Mouse (Mus musculus) lung, postnatal 0 days (tissue): ENCODE results near the gene 1700001C19Rik. TPM values are rescaled to one million over a fixed set of nuclear protein-coding genes. Genes with fewer than 3 reads are reported as not detected.

ENCODE experiments used
- ATAC-seq: fragments of 200-750 bp; cut with Nextera tagmentation; 2 replicates; pipeline ENCODE4 v1.8.0; 2017; ENCODE audit warnings: moderate library complexity
- DNase-seq: peaks from one replicate; pipeline ENCODE4 v3.0.0-alpha.2; 2016; ENCODE audit warnings: low spot score
- H3K27ac ChIP-seq: fragments of 300-500 bp; sonication (generic); 2 replicates; pipeline ENCODE4 v1.5.1; 2014; ENCODE audit warnings: antibody characterized with exemption, mild to moderate bottlenecking, low read length, mixed read lengths
- H3K27me3 ChIP-seq: fragments of 300-500 bp; sonication (generic); replicated peaks from 2 replicates; pipeline ENCODE4 v1.6.1; 2014; ENCODE audit warnings: low read length, mixed read lengths; ENCODE audit not compliant: insufficient read depth
- H3K36me3 ChIP-seq: fragments of 300-500 bp; sonication (generic); 2 replicates; pipeline ENCODE4 v1.6.1; 2014; ENCODE audit warnings: low read length, mixed read lengths; ENCODE audit not compliant: insufficient read depth
- H3K4me1 ChIP-seq: fragments of 300-500 bp; sonication (generic); 2 replicates; pipeline ENCODE4 v1.6.1; 2014; ENCODE audit warnings: antibody characterized with exemption, low read depth, low read length, mixed read lengths; ENCODE audit not compliant: insufficient read depth
- H3K4me2 ChIP-seq: fragments of 300-500 bp; sonication (generic); replicated peaks from 2 replicates; pipeline ENCODE4 v1.6.1; 2014; ENCODE audit warnings: low read depth, mild to moderate bottlenecking, low read length, moderate library complexity, mixed read lengths
- H3K4me3 ChIP-seq: fragments of 300-500 bp; sonication (generic); 2 replicates; pipeline ENCODE4 v1.5.1; 2014; ENCODE audit warnings: low read depth, low read length
- H3K9ac ChIP-seq: fragments of 300-500 bp; sonication (generic); replicated peaks from 2 replicates; pipeline ENCODE4 v1.6.1; 2014; ENCODE audit warnings: low read depth, mild to moderate bottlenecking
- H3K9me3 ChIP-seq: fragments of 300-500 bp; sonication (generic); 2 replicates; pipeline ENCODE4 v1.6.1; 2016; ENCODE audit warnings: low read length, mixed read lengths
- CTCF ChIP-seq: IDR thresholded peaks from 2 replicates; pipeline ENCODE4 v1.5.1; 2016; ENCODE audit warnings: antibody characterized with exemption, mild to moderate bottlenecking
- EP300 ChIP-seq: IDR thresholded peaks from 2 replicates; pipeline ENCODE4 v1.6.1; 2016; ENCODE audit warnings: antibody characterized with exemption, mild to moderate bottlenecking, control low read depth
- WGBS: fragments of 180-500 bp; shearing (Covaris S2); extraction: QIAGEN DNeasy Blood & Tissue Kit; methylation state at CpG from one replicate; pipeline ENCODE4 v1.1.7; 2014; 5-methylcytosine and 5-hydroxymethylcytosine counted together
- polyA plus RNA-seq: library from polyadenylated mRNA; unstranded; fragments of >200 nt; fragmentation: Nextera tagmentation; extraction: Ambion mirVana; gene quantifications from 2 replicates; pipeline ENCODE4 v1.2.1, GENCODE M21; 2015

1700001C19Rik gene
- polyA plus RNA-seq, 1 experiment from 2014 or later, result 0.44 TPM

DNA sequence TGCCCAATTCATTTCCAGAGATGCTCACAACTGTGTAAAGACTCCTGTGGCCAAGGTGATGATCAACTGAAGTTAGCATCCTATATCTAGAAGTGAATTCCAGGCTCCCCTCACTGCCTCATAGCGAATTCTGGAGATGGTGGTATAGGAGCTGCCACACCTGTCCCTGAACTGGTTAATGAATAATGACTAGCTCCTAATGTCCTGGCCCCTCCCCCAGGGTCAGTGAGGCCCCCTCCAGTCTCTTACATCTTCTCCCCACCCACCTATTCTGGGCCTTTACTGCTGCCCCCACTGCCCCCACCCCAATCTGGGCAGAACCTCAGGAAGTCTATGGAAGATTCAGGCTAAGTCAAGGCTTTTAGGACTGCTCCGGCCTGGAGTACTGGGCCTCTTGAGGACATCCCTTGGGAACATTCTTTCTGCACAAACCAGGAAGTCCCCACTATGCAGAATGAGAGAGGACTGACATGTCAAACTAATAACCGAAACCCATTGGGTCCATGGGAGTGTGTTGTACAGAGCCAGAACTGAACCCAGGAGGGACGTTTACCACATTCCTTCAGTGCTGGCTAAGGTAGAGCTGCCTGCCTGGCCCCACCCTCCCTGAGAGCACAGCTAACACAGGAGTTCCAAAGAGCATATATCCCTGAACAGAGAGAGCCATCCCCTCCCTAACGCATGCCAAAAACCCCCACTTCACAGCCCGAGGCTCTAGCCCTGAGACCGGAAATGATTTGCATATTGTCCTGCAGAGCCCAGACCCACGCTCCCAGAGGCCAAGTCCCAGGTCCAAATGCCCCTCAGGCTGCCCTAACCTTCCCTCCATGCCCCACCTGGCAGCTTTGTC is 11.6 kb upstream of the 1700001C19Rik start:
- no peaks in the 10 kb centered on the region for H3K9me3 ChIP-seq
- no peak overlapping the region for H3K4me3 ChIP-seq
- H3K4me2 ChIP-seq, result no peak overlapping the region
- H3K4me1 ChIP-seq, result peaks cover 7% of the 10 kb centered on the region; the same call in 1 of the 2 replicates
- WGBS, result 26% methylated on average over 8 of the region's 8 CpGs
- ATAC-seq (peak; percentile 40), DNase-seq (peak; percentile 62)
- no peak overlapping the region for H3K9ac ChIP-seq
- no peaks in the 10 kb centered on the region for H3K27me3 ChIP-seq
- H3K27ac ChIP-seq, result peak overlapping the region; percentile 47; the same call in 1 of the 2 replicates
- no peaks in the 10 kb centered on the region for H3K36me3 ChIP-seq
- TF ChIP-seq EP300 (no peak), CTCF (no peak)

DNA sequence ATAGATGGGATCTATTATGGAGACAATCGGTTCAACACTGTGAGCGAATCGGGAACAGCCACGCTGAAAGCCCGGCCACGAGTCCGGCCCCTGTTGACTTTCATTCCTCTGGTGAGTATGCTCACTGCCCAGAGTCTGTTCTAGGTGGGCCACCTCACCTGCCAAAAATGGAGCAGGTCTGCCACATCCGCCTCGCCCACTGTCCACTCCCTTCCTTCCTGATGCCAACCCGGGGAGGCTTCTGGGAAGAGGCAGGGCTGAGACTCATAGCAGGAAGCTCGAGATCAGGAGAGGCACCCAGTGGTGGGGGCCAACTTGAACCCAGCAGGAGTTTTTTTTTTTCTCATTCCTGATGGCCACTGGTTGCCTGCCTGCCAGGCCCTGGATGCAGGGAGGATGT is 9.4 kb upstream of the 1700001C19Rik start:
- H3K36me3 ChIP-seq, result no peaks in the 10 kb centered on the region
- WGBS, result 63% methylated on average over 11 of the region's 11 CpGs
- H3K9ac ChIP-seq, result no peak overlapping the region
- ATAC-seq (no peak), DNase-seq (peak; percentile 56)
- H3K27me3 ChIP-seq, result no peaks in the 10 kb centered on the region
- H3K4me3 ChIP-seq, result no peak overlapping the region
- no peaks in the 10 kb centered on the region for H3K9me3 ChIP-seq
- H3K4me2 ChIP-seq, result no peak overlapping the region
- TF ChIP-seq CTCF (no peak), EP300 (no peak)
- peaks cover 7% of the 10 kb centered on the region; the same call in 1 of the 2 replicates for H3K4me1 ChIP-seq
- H3K27ac ChIP-seq, result no peak overlapping the region

DNA sequence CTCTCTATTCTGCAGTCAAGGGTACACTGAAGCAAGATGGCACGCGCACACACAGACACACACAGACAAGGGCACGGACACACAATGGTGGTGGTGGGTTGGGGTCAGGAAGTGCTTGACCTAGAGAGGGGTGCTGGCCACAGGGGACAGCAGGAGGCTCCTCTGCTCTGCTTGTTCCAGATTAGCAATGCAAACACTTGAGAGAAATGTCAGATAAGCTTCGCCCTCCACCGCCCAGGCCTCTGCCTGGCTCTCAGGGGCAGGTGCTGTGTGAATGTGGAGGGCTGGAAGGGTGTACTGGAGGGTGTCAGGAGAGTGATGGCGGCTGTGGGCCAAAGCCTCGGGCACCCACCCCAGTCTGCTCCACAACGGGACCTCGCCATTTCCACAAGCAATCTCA is 8.8 kb upstream of the 1700001C19Rik start:
- DNase-seq, result peak; percentile 36
- no peak overlapping the region for H3K4me2 ChIP-seq
- no peaks in the 10 kb centered on the region for H3K27me3 ChIP-seq
- peak; percentile 40 for ATAC-seq
- 46% methylated on average over 9 of the region's 9 CpGs for WGBS
- peaks cover 7% of the 10 kb centered on the region; the same call in 1 of the 2 replicates for H3K4me1 ChIP-seq
- H3K4me3 ChIP-seq, result no peak overlapping the region
- no peaks in the 10 kb centered on the region for H3K9me3 ChIP-seq
- no peaks in the 10 kb centered on the region for H3K36me3 ChIP-seq
- no peak for TF ChIP-seq EP300
- no peak for TF ChIP-seq CTCF
- H3K9ac ChIP-seq, result no peak overlapping the region
- H3K27ac ChIP-seq, result no peak overlapping the region

DNA sequence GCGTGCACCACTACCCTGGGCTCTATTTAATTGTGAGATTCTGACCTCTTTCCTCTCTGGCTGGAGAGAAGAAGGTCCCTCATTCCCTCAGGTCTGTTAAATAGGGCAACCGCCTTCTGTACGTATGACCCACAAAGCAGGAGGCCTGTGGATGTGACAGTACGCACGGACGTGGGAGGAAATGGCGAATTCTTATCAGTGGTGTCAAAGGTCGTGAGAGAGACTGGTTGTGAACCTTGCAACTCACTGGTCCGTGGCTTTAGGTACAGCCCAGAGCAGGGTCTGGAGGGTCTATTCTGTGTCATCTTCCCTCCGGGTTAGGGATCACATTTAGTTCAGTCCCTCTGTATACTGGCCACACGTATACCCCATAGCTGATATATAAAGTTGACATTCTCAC is 8.3 kb upstream of the 1700001C19Rik start:
- H3K4me1 ChIP-seq, result peaks cover 7% of the 10 kb centered on the region; the same call in 1 of the 2 replicates
- H3K27ac ChIP-seq, result no peak overlapping the region
- ATAC-seq (no peak), DNase-seq (no peak)
- WGBS, result 52% methylated on average over 11 of the region's 11 CpGs
- no peaks in the 10 kb centered on the region for H3K36me3 ChIP-seq
- H3K9ac ChIP-seq, result no peak overlapping the region
- H3K4me2 ChIP-seq, result no peak overlapping the region
- H3K27me3 ChIP-seq, result no peaks in the 10 kb centered on the region
- no peak for TF ChIP-seq CTCF
- no peak for TF ChIP-seq EP300
- no peak overlapping the region for H3K4me3 ChIP-seq
- no peaks in the 10 kb centered on the region for H3K9me3 ChIP-seq

DNA sequence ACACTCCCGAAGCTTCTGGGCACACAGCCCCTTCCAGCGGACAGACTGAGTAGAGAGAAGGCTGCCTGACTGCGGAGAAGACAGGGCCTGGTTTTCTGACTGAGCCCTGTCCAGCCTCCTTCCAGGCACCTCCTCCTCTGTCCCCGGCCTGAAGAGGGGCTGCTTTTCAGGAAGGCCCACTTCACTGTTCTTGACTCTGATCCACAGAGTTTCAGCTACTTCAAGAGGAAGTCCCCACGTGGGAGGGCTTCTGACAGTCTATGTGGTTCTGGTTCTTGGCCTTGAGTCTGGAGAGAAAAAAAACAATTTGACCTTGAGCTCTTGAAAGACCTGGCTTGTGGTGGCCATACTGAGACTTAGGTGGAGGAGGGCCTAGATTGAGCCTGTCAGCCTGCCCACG is 6.9 kb upstream of the 1700001C19Rik start:
- peaks cover 8% of the 10 kb centered on the region; the same call in 1 of the 2 replicates for H3K4me1 ChIP-seq
- ATAC-seq (peak; percentile 23; the same call in 1 of the 2 replicates), DNase-seq (peak; percentile 46)
- WGBS, result 48% methylated on average over 6 of the region's 6 CpGs
- H3K4me2 ChIP-seq, result no peak overlapping the region
- H3K27me3 ChIP-seq, result no peaks in the 10 kb centered on the region
- no peak overlapping the region for H3K9ac ChIP-seq
- H3K9me3 ChIP-seq, result no peaks in the 10 kb centered on the region
- H3K4me3 ChIP-seq, result no peak overlapping the region
- no peaks in the 10 kb centered on the region for H3K36me3 ChIP-seq
- TF ChIP-seq CTCF, result no peak
- TF ChIP-seq EP300, result no peak
- H3K27ac ChIP-seq, result no peak overlapping the region

DNA sequence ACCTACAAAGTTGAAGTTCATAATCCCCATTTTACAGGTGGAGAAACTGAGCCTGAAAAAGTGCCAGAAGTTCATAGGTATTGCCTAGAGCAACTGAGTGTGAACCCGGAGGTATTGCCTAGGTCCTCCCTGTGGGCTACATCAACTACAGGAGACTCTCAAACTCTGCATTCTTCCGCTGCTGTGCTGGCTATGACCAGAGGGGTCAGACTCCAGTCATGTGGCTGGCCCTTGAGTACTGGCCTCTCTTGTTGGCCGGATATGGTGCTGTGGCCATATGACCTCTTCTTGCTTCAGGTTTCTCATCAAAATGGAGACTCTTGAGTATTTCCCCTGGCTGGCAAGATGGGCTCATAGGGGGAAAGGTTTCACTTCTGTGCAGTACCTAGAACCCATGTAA is 5.1 kb upstream of the 1700001C19Rik start:
- DNase-seq (no peak), ATAC-seq (no peak)
- Histone ChIP-seq H3K9ac (no peak overlapping the region), H3K4me1 (peaks cover 18% of the 10 kb centered on the region; the same call in 1 of the 2 replicates), H3K27ac (no peak overlapping the region), H3K4me3 (no peak overlapping the region), H3K9me3 (no peaks in the 10 kb centered on the region), H3K36me3 (no peaks in the 10 kb centered on the region), H3K4me2 (no peak overlapping the region), H3K27me3 (no peaks in the 10 kb centered on the region)
- peak; percentile 37; the same call in 1 of the 2 replicates for TF ChIP-seq CTCF
- TF ChIP-seq EP300, result no peak
- WGBS, result 72% methylated on average over 3 of the region's 3 CpGs
